Mouse (Mus musculus) intestine, embryonic 15.5 days (tissue): Measurements from ENCODE around the gene Slc4a1ap. TPM values are rescaled to one million over a fixed set of nuclear protein-coding genes. Genes with fewer than 3 reads are reported as not detected.

Experiments used
- ATAC-seq: fragments of 200-750 bp; cut with Nextera tagmentation; 2 replicates; pipeline ENCODE4 v1.8.0; 2017; ENCODE audit warnings: moderate TSS enrichment, moderate library complexity
- H3K27ac ChIP-seq: fragments of 300-500 bp; sonication (generic); 2 replicates; pipeline ENCODE4 v1.5.1; 2015; ENCODE audit warnings: mild to moderate bottlenecking, inconsistent platforms
- H3K27me3 ChIP-seq: fragments of 300-500 bp; sonication (generic); replicated peaks from 2 replicates; pipeline ENCODE4 v1.6.1; 2015; ENCODE audit warnings: inconsistent platforms
- H3K36me3 ChIP-seq: fragments of 300-500 bp; sonication (generic); 2 replicates; pipeline ENCODE4 v1.6.1; 2015; ENCODE audit warnings: inconsistent platforms
- H3K4me1 ChIP-seq: fragments of 300-500 bp; sonication (generic); replicated peaks from 2 replicates; pipeline ENCODE4 v1.6.1; 2015; ENCODE audit warnings: inconsistent platforms
- H3K4me2 ChIP-seq: fragments of 300-500 bp; sonication (generic); replicated peaks from 2 replicates; pipeline ENCODE4 v1.6.1; 2015; ENCODE audit warnings: mild to moderate bottlenecking, inconsistent platforms
- H3K4me3 ChIP-seq: fragments of 300-500 bp; sonication (generic); replicated peaks from 2 replicates; pipeline ENCODE4 v1.5.1; 2015; ENCODE audit warnings: inconsistent platforms
- H3K9ac ChIP-seq: fragments of 300-500 bp; sonication (generic); 2 replicates; pipeline ENCODE4 v1.6.1; 2015; ENCODE audit warnings: inconsistent platforms
- H3K9me3 ChIP-seq: fragments of 300-500 bp; sonication (generic); 2 replicates; pipeline ENCODE4 v1.6.1; 2016; ENCODE audit warnings: inconsistent platforms
- WGBS: fragments of 180-500 bp; shearing (Covaris S2); methylation state at CpG from one replicate; pipeline ENCODE4 v1.1.7; 2015; 5-methylcytosine and 5-hydroxymethylcytosine counted together
- polyA plus RNA-seq: library from polyadenylated mRNA; unstranded; fragments of >200 nt; fragmentation: Nextera tagmentation; extraction: Ambion mirVana; gene quantifications from 2 replicates; pipeline ENCODE4 v1.2.1, GENCODE M21; 2015

The Slc4a1ap gene
- polyA plus RNA-seq, 1 experiment from 2014 or later: 25.5 TPM

- Histone ChIP-seq H3K4me3 (peak within 1 kb of the TSS; percentile 40), H3K9ac (peak within 1 kb of the TSS; percentile 49), H3K27ac (peak within 1 kb of the TSS; percentile 74), H3K4me2 (peak within 1 kb of the TSS; percentile 84), H3K9me3 (no peaks in the 10 kb centered on the region), H3K4me1 (peaks cover 9% of the 10 kb centered on the region), H3K27me3 (no peaks in the 10 kb centered on the region), H3K36me3 (no peaks in the 10 kb centered on the region)
- peak; percentile 86 for ATAC-seq
- WGBS: 9% methylated on average over 26 of the region's 26 CpGs
Measured at GRCm38 (mm10) chr5:31596481-31597429, 70.0 kb downstream of the Slc4a1ap start, which contains the start of gene Mrpl33. Mrpl33 (plus strand) TSS chr5:31596935.

- WGBS: 64% methylated on average over 6 of the region's 6 CpGs
- no peak for ATAC-seq
- Histone ChIP-seq H3K9ac (no peak overlapping the region), H3K9me3 (no peaks in the 10 kb centered on the region), H3K36me3 (no peaks in the 10 kb centered on the region), H3K4me3 (peak overlapping the region; percentile 40), H3K4me2 (peak overlapping the region; percentile 84), H3K27ac (0 out of 2 replicates have a peak overlapping the region, but pooled peaks have one; percentile 74), H3K27me3 (no peaks in the 10 kb centered on the region), H3K4me1 (peaks cover 11% of the 10 kb centered on the region)
Measured at GRCm38 (mm10) chr5:31597430-31597944, 70.7 kb downstream of the Slc4a1ap start.

GRCm38 (mm10) chr5:31598121-31598520, 71.3 kb downstream of the Slc4a1ap start:
- H3K9ac ChIP-seq: no peak overlapping the region
- H3K4me1 ChIP-seq: peaks cover 14% of the 10 kb centered on the region
- no peak overlapping the region for H3K4me3 ChIP-seq
- H3K27me3 ChIP-seq: no peaks in the 10 kb centered on the region
- WGBS: 81% methylated on average over 7 of the region's 7 CpGs
- ATAC-seq: no peak
- H3K9me3 ChIP-seq: no peaks in the 10 kb centered on the region
- no peaks in the 10 kb centered on the region for H3K36me3 ChIP-seq
- H3K4me2 ChIP-seq: no peak overlapping the region
- no peak overlapping the region for H3K27ac ChIP-seq

- H3K4me1 ChIP-seq: peaks cover 14% of the 10 kb centered on the region
- no peak for ATAC-seq
- no peak overlapping the region for H3K9ac ChIP-seq
- H3K27ac ChIP-seq: no peak overlapping the region
- 76% methylated on average over 4 of the region's 4 CpGs for WGBS
- no peaks in the 10 kb centered on the region for H3K27me3 ChIP-seq
- H3K4me3 ChIP-seq: no peak overlapping the region
- no peaks in the 10 kb centered on the region for H3K36me3 ChIP-seq
- no peaks in the 10 kb centered on the region for H3K9me3 ChIP-seq
- no peak overlapping the region for H3K4me2 ChIP-seq
Measured at GRCm38 (mm10) chr5:31598579-31598978, 71.8 kb downstream of the Slc4a1ap start.

GRCm38 (mm10) chr5:31599161-31599560, 72.4 kb downstream of the Slc4a1ap start:
- H3K4me3 ChIP-seq: no peak overlapping the region
- H3K36me3 ChIP-seq: no peaks in the 10 kb centered on the region
- H3K27me3 ChIP-seq: no peaks in the 10 kb centered on the region
- peaks cover 14% of the 10 kb centered on the region for H3K4me1 ChIP-seq
- H3K27ac ChIP-seq: no peak overlapping the region
- WGBS: 87% methylated on average over 2 of the region's 2 CpGs
- no peak overlapping the region for H3K9ac ChIP-seq
- H3K4me2 ChIP-seq: no peak overlapping the region
- no peaks in the 10 kb centered on the region for H3K9me3 ChIP-seq
- ATAC-seq: no peak

GRCm38 (mm10) chr5:31601162-31601722, 74.4 kb downstream of the Slc4a1ap start:
- no peak overlapping the region for H3K9ac ChIP-seq
- no peak for ATAC-seq
- no peaks in the 10 kb centered on the region for H3K27me3 ChIP-seq
- no peaks in the 10 kb centered on the region for H3K9me3 ChIP-seq
- H3K4me1 ChIP-seq: peaks cover 14% of the 10 kb centered on the region
- no peak overlapping the region for H3K4me2 ChIP-seq
- no peak overlapping the region for H3K4me3 ChIP-seq
- WGBS: 81% methylated on average over 7 of the region's 7 CpGs
- H3K27ac ChIP-seq: no peak overlapping the region
- H3K36me3 ChIP-seq: no peaks in the 10 kb centered on the region

- Histone ChIP-seq H3K4me3 (no peak overlapping the region), H3K36me3 (no peaks in the 10 kb centered on the region), H3K27ac (peak overlapping the region; percentile 49; the same call in 1 of the 2 replicates), H3K4me1 (0 out of 2 replicates have a peak, but pooled peaks cover 5% of the 10 kb centered on the region), H3K4me2 (no peak overlapping the region), H3K9me3 (no peaks in the 10 kb centered on the region), H3K27me3 (no peaks in the 10 kb centered on the region), H3K9ac (no peak overlapping the region)
- WGBS: 88% methylated on average over 1 of the region's 1 CpGs
- peak; percentile 87 for ATAC-seq
Measured at GRCm38 (mm10) chr5:31602377-31602776, 75.6 kb downstream of the Slc4a1ap start.

- Histone ChIP-seq H3K27me3 (no peaks in the 10 kb centered on the region), H3K36me3 (no peaks in the 10 kb centered on the region), H3K27ac (no peak overlapping the region), H3K4me2 (no peak overlapping the region), H3K4me1 (0 out of 2 replicates have a peak, but pooled peaks cover 6% of the 10 kb centered on the region), H3K9ac (no peak overlapping the region), H3K9me3 (no peaks in the 10 kb centered on the region), H3K4me3 (no peak overlapping the region)
- ATAC-seq: no peak
- WGBS: 65% methylated on average over 6 of the region's 6 CpGs
Measured at GRCm38 (mm10) chr5:31603766-31604165, 77.0 kb downstream of the Slc4a1ap start.

- H3K27me3 ChIP-seq: no peaks in the 10 kb centered on the region
- H3K36me3 ChIP-seq: no peaks in the 10 kb centered on the region
- no peak overlapping the region for H3K4me2 ChIP-seq
- H3K27ac ChIP-seq: no peak overlapping the region
- H3K9ac ChIP-seq: no peak overlapping the region
- 54% methylated on average over 3 of the region's 3 CpGs for WGBS
- H3K4me1 ChIP-seq: 0 out of 2 replicates have a peak, but pooled peaks cover 10% of the 10 kb centered on the region
- H3K4me3 ChIP-seq: no peak overlapping the region
- no peak for ATAC-seq
- no peaks in the 10 kb centered on the region for H3K9me3 ChIP-seq
Measured at GRCm38 (mm10) chr5:31606151-31606550, 79.4 kb downstream of the Slc4a1ap start.

Other genes with a start within 250 kb of the Slc4a1ap start
- 20.1 and 21.4 TPM in 2 replicates for gene Ift172, start 235.9 kb upstream of the Slc4a1ap start, polyA plus RNA-seq
- 27.9 and 29.6 TPM in 2 replicates for gene Fndc4, start 230.9 kb upstream of the Slc4a1ap start, polyA plus RNA-seq
- gene Gckr, start 229.6 kb upstream of the Slc4a1ap start, polyA plus RNA-seq: 0.52 and 0.54 TPM in 2 replicates
- 37.6 and 40.1 TPM in 2 replicates for gene Zfp512, start 74.6 kb upstream of the Slc4a1ap start, polyA plus RNA-seq
- gene 4930548H24Rik, start 41.3 kb upstream of the Slc4a1ap start, polyA plus RNA-seq: not detected in 2 replicates
- gene Gpn1, start 32.3 kb upstream of the Slc4a1ap start, polyA plus RNA-seq: 47.9 and 54.5 TPM in 2 replicates
- 18.1 TPM in 2 replicates for gene Supt7l, start 812 bp downstream of the Slc4a1ap start, polyA plus RNA-seq
- 321 and 322 TPM in 2 replicates for gene Mrpl33, start 69.9 kb downstream of the Slc4a1ap start, polyA plus RNA-seq
- gene Rbks, start 170.6 kb downstream of the Slc4a1ap start, polyA plus RNA-seq: 15.4 and 16.6 TPM in 2 replicates
- 70.9 and 78.7 TPM in 2 replicates for gene Babam2, start 170.7 kb downstream of the Slc4a1ap start, polyA plus RNA-seq